In the genomic region with DNA sequence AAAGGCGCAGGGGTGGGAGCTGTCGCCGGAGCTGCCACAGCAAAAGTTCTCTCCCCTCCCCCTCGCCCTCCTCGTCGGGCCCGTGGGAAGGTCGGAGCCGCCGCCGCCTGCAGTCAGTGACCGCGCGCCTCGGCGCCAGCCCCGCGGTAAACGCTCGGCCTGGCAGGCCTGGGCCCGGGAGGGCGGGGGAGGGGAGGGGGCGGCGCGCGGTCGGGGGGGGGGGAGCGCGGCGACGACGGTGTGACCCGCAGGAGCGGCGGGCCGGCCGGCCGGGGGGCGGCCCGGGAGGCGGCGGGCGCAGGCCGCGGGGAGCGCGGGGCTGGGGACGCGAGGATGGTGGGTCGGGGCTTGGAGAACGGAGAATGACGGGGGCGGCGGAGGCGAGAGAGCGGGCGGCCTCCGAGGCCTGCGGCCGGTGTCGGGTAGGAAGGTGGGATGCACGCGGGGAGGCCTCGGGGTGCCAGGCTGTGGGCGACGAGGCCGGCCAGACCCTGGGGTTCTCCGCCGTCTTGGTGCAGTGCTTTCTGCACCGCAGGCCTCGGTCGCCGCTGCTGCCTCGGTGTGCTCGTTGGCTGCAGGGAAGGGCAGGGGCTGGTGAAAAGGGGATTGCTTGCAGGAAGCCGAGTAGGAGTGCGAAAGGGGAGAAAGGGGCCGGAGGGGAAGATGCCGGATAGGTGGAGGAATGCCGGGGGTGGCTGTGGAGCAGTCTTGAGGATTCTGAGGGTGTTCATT, we compare ENCODE assay signal across 8 mouse cellular contexts. TPM values are rescaled to one million over a fixed set of nuclear protein-coding genes. Genes with fewer than 3 reads are reported as not detected.
DNase-seq lines count a peak whose midpoint lies in the region; ATAC-seq and TF ChIP-seq lines count a peak whose summit lies in the region.

No protein-coding gene starts in this region.

- no peaks in the 10 kb centered on the region for H3K27me3 ChIP-seq in embryonic facial prominence, embryonic 14.5 days (replicated peaks; ENCODE audit: control insufficient read depth, insufficient read depth, low read length)
- H3K27me3 ChIP-seq in heart, embryonic 10.5 days (ENCODE audit: insufficient read depth, poor library complexity, severe bottlenecking): no peaks in the 10 kb centered on the region
- no peaks in the 10 kb centered on the region for H3K27me3 ChIP-seq in liver, postnatal 0 days (ENCODE audit: insufficient read depth, low read length)
- no peaks in the 10 kb centered on the region for H3K27me3 ChIP-seq in neural tube, embryonic 15.5 days (replicated peaks)
- no peaks in the 10 kb centered on the region for H3K27me3 ChIP-seq in thymus, adult 2 months (ENCODE audit: control insufficient read depth, insufficient read depth, low read length)

- TF ChIP-seq CTCF in liver, postnatal 0 days (IDR thresholded peaks at IDR 0.05; ENCODE audit: low read depth): no peak
- no peak for TF ChIP-seq CTCF in thymus, adult 2 months (IDR thresholded peaks at IDR 0.05; ENCODE audit: borderline replicate concordance, control insufficient read depth, extremely low read depth, insufficient read depth, low read length, poor library complexity)

- peak; percentile 34 to 36 for DNase-seq in CD8-positive naive resting alpha-beta T cell, adult 2 months (ENCODE audit: low read depth in 2 of 2, low spot score in 2 of 2)
- peak; percentile 8 to 14 for DNase-seq in adrenal gland, postnatal 4 days (ENCODE audit: low spot score in 2 of 2)
- peak; percentile 33 for DNase-seq in embryonic facial prominence, embryonic 14.5 days (ENCODE audit: low spot score)
- peak; percentile 82 for DNase-seq in heart, embryonic 10.5 days (ENCODE audit: low spot score)
- DNase-seq in kidney, postnatal 10 days: peak; percentile 66
- peak; percentile 61 for DNase-seq in liver, postnatal 0 days
- peak; percentile 58 for DNase-seq in thymus, adult 2 months

- peak overlapping the region; percentile 96 for H3K4me2 ChIP-seq in embryonic facial prominence, embryonic 14.5 days (ENCODE audit: low read depth, low read length)
- peak overlapping the region; percentile 93 for H3K4me2 ChIP-seq in liver, postnatal 0 days (ENCODE audit: low read depth, low read length)
- H3K4me2 ChIP-seq in neural tube, embryonic 15.5 days: peak overlapping the region; percentile 83

- peak overlapping the region; percentile 94 for H3K4me3 ChIP-seq in embryonic facial prominence, embryonic 14.5 days (ENCODE audit: low read depth, low read length)
- H3K4me3 ChIP-seq in heart, embryonic 10.5 days: peak overlapping the region; percentile 98
- peak overlapping the region; percentile 89 for H3K4me3 ChIP-seq in liver, postnatal 0 days (ENCODE audit: low read depth, low read length)
- H3K4me3 ChIP-seq in neural tube, embryonic 15.5 days (replicated peaks): peak overlapping the region; percentile 88
- H3K4me3 ChIP-seq in thymus, adult 2 months (ENCODE audit: control insufficient read depth, insufficient read depth, low read length): peak overlapping the region; percentile 93

- ATAC-seq in embryonic facial prominence, embryonic 14.5 days (ENCODE audit: low read depth): peak; percentile 84
- ATAC-seq in liver, postnatal 0 days: peak; percentile 79
- peak; percentile 83 for ATAC-seq in neural tube, embryonic 15.5 days (ENCODE audit: low FRiP score)

- peaks cover 10% of the 10 kb centered on the region for H3K4me1 ChIP-seq in embryonic facial prominence, embryonic 14.5 days (ENCODE audit: control insufficient read depth, insufficient read depth, low read length)
- H3K4me1 ChIP-seq in heart, embryonic 10.5 days: peaks cover 13% of the 10 kb centered on the region; the same call in 1 of the 2 replicates
- peaks cover 7% of the 10 kb centered on the region; the same call in 1 of the 2 replicates for H3K4me1 ChIP-seq in liver, postnatal 0 days (ENCODE audit: insufficient read depth)
- H3K4me1 ChIP-seq in neural tube, embryonic 15.5 days: peaks cover 28% of the 10 kb centered on the region
- H3K4me1 ChIP-seq in thymus, adult 2 months (replicated peaks; ENCODE audit: control insufficient read depth, insufficient read depth, low read length): peaks cover 9% of the 10 kb centered on the region

- under 1% methylated on average over 28 of the region's 80 CpGs for WGBS in embryonic facial prominence, embryonic 14.5 days
- 1% methylated on average over 69 of the region's 80 CpGs for WGBS in heart, embryonic 10.5 days
- WGBS in liver, postnatal 0 days (ENCODE audit: insufficient replicate concordance): 3% methylated on average over 39 of the region's 80 CpGs
- WGBS in neural tube, embryonic 15.5 days: under 1% methylated on average over 35 of the region's 80 CpGs
- WGBS in thymus, adult 2 months: under 1% methylated on average over 57 of the region's 80 CpGs

- no peaks in the 10 kb centered on the region for H3K9me3 ChIP-seq in embryonic facial prominence, embryonic 14.5 days (ENCODE audit: control insufficient read depth, low read length)
- no peaks in the 10 kb centered on the region for H3K9me3 ChIP-seq in heart, embryonic 10.5 days
- no peaks in the 10 kb centered on the region for H3K9me3 ChIP-seq in liver, postnatal 0 days (ENCODE audit: low read length)
- H3K9me3 ChIP-seq in neural tube, embryonic 15.5 days (replicated peaks): no peaks in the 10 kb centered on the region

- H3K27ac ChIP-seq in embryonic facial prominence, embryonic 14.5 days (replicated peaks; ENCODE audit: low read depth, low read length): peak overlapping the region; percentile 94
- peak overlapping the region; percentile 99 for H3K27ac ChIP-seq in heart, embryonic 10.5 days
- peak overlapping the region; percentile 95 for H3K27ac ChIP-seq in liver, postnatal 0 days (ENCODE audit: low read depth)
- peak overlapping the region; percentile 97 for H3K27ac ChIP-seq in neural tube, embryonic 15.5 days (replicated peaks)
- peak overlapping the region; percentile 32 for H3K27ac ChIP-seq in thymus, adult 2 months (ENCODE audit: control insufficient read depth, insufficient read depth, low read length)

- no peaks in the 10 kb centered on the region for H3K36me3 ChIP-seq in embryonic facial prominence, embryonic 14.5 days (ENCODE audit: control insufficient read depth, insufficient read depth, low read length)
- H3K36me3 ChIP-seq in heart, embryonic 10.5 days: peaks cover 1% of the 10 kb centered on the region; the same call in 1 of the 2 replicates
- H3K36me3 ChIP-seq in liver, postnatal 0 days (replicated peaks; ENCODE audit: insufficient read depth, low read length): no peaks in the 10 kb centered on the region
- H3K36me3 ChIP-seq in neural tube, embryonic 15.5 days: no peaks in the 10 kb centered on the region
- no peaks in the 10 kb centered on the region for H3K36me3 ChIP-seq in thymus, adult 2 months (ENCODE audit: control insufficient read depth, insufficient read depth, low read length)

- TF ChIP-seq EP300 in liver, postnatal 0 days (IDR thresholded peaks at IDR 0.05; ENCODE audit: low read depth): no peak

- H3K9ac ChIP-seq in embryonic facial prominence, embryonic 14.5 days (ENCODE audit: low read depth, low read length): peak overlapping the region; percentile 96
- peak overlapping the region; percentile 95 for H3K9ac ChIP-seq in liver, postnatal 0 days (replicated peaks)
- peak overlapping the region; percentile 79 for H3K9ac ChIP-seq in neural tube, embryonic 15.5 days (replicated peaks)

- no peak; the same call in none of the 2 replicates for TF ChIP-seq POLR2A in thymus, adult 2 months (IDR thresholded peaks at IDR 0.05; ENCODE audit: control insufficient read depth, extremely low read depth, insufficient read depth, low read length, poor library complexity)

RNA-seq across cellular contexts. Expression of a gene that starts 0.4 kb away (rescaled TPM):
- total RNA-seq in adrenal gland, postnatal 4 days (2021): 10 to 100 TPM; 75.9 to 76.6 TPM
- 51.0 and 51.8 TPM in 2 replicates for polyA plus RNA-seq in embryonic facial prominence, embryonic 14.5 days (2014; fragmentation: Nextera tagmentation; extraction: Ambion mirVana)
- 38.0 and 43.5 TPM in 2 replicates for polyA plus RNA-seq in heart, embryonic 10.5 days (2016; fragmentation: Nextera tagmentation; extraction: Ambion mirVana)
- polyA plus RNA-seq in liver, postnatal 0 days (2015; fragmentation: Nextera tagmentation; extraction: Ambion mirVana): 11.7 and 13.2 TPM in 2 replicates
- 43.3 and 50.0 TPM in 2 replicates for polyA plus RNA-seq in neural tube, embryonic 15.5 days (2015; fragmentation: Nextera tagmentation; extraction: Ambion mirVana)
- polyA plus RNA-seq in thymus, adult 2 months (2012; rRNA removed): 22.5 and 23.4 TPM in 2 replicates

Comparison
In these comparisons a context has a peak if more than half of its experiments do, and no peak if none do; other contexts are left out.
1. Peak in every context shown above with its lines: DNase-seq, ATAC-seq, H3K4me3 ChIP-seq and H3K27ac ChIP-seq.
2. DNase-seq: peak in every context shown above with its lines; median percentile 82 in heart, embryonic 10.5 days; 66 in kidney, postnatal 10 days; 61 in liver, postnatal 0 days; 58 in thymus, adult 2 months; 35 in CD8-positive naive resting alpha-beta T cell, adult 2 months; 33 in embryonic facial prominence, embryonic 14.5 days; 11 in adrenal gland, postnatal 4 days.
3. H3K27ac ChIP-seq: peak in every context shown above with its lines; median percentile 99 in heart, embryonic 10.5 days; 97 in neural tube, embryonic 15.5 days; 95 in liver, postnatal 0 days; 94 in embryonic facial prominence, embryonic 14.5 days; 32 in thymus, adult 2 months.